Mouse (Mus musculus) intestine, embryonic 16.5 days (tissue): ENCODE results near the gene Ptcd3. TPM values are rescaled to one million over a fixed set of nuclear protein-coding genes. Genes with fewer than 3 reads are reported as not detected.

Experiments used
- ATAC-seq: fragments of 200-750 bp; cut with Nextera tagmentation; 2 replicates; pipeline ENCODE4 v1.8.0; 2017; ENCODE audit warnings: moderate TSS enrichment, moderate library complexity
- H3K27ac ChIP-seq: fragments of 300-500 bp; sonication (generic); 2 replicates; pipeline ENCODE4 v1.5.1; 2014; ENCODE audit warnings: mild to moderate bottlenecking, low read length
- H3K27me3 ChIP-seq: fragments of 300-500 bp; sonication (generic); replicated peaks from 2 replicates; pipeline ENCODE4 v1.6.1; 2014; ENCODE audit warnings: low read length, control low read depth, mixed read lengths; ENCODE audit not compliant: control insufficient read depth, insufficient read depth
- H3K36me3 ChIP-seq: fragments of 300-500 bp; sonication (generic); 2 replicates; pipeline ENCODE4 v1.6.1; 2014; ENCODE audit warnings: low read length, control low read depth; ENCODE audit not compliant: control insufficient read depth, insufficient read depth
- H3K4me1 ChIP-seq: fragments of 300-500 bp; sonication (generic); 2 replicates; pipeline ENCODE4 v1.6.1; 2014; ENCODE audit warnings: low read length, control low read depth, mixed read lengths; ENCODE audit not compliant: control insufficient read depth, insufficient read depth
- H3K4me2 ChIP-seq: fragments of 300-500 bp; sonication (generic); 2 replicates; pipeline ENCODE4 v1.6.1; 2014; ENCODE audit warnings: low read depth, low read length, control low read depth
- H3K4me3 ChIP-seq: fragments of 300-500 bp; sonication (generic); 2 replicates; pipeline ENCODE4 v1.5.1; 2014; ENCODE audit warnings: mild to moderate bottlenecking, low read length
- H3K9ac ChIP-seq: fragments of 300-500 bp; sonication (generic); 2 replicates; pipeline ENCODE4 v1.6.1; 2014; ENCODE audit warnings: low read depth, low read length
- H3K9me3 ChIP-seq: fragments of 300-500 bp; sonication (generic); 2 replicates; pipeline ENCODE4 v1.6.1; 2016; ENCODE audit warnings: low read length, control low read depth; ENCODE audit not compliant: control insufficient read depth
- WGBS: fragments of 180-500 bp; shearing (Covaris S2); extraction: QIAGEN DNeasy Blood & Tissue Kit; methylation state at CpG from one replicate; pipeline ENCODE4 v1.1.7; 2014; 5-methylcytosine and 5-hydroxymethylcytosine counted together
- polyA plus RNA-seq: library from polyadenylated mRNA; unstranded; fragments of >200 nt; fragmentation: Nextera tagmentation; extraction: Ambion mirVana; gene quantifications from 2 replicates; pipeline ENCODE4 v1.2.1, GENCODE M21; 2015

The Ptcd3 gene
- 91.3 and 102 TPM in 2 replicates for polyA plus RNA-seq

DNA sequence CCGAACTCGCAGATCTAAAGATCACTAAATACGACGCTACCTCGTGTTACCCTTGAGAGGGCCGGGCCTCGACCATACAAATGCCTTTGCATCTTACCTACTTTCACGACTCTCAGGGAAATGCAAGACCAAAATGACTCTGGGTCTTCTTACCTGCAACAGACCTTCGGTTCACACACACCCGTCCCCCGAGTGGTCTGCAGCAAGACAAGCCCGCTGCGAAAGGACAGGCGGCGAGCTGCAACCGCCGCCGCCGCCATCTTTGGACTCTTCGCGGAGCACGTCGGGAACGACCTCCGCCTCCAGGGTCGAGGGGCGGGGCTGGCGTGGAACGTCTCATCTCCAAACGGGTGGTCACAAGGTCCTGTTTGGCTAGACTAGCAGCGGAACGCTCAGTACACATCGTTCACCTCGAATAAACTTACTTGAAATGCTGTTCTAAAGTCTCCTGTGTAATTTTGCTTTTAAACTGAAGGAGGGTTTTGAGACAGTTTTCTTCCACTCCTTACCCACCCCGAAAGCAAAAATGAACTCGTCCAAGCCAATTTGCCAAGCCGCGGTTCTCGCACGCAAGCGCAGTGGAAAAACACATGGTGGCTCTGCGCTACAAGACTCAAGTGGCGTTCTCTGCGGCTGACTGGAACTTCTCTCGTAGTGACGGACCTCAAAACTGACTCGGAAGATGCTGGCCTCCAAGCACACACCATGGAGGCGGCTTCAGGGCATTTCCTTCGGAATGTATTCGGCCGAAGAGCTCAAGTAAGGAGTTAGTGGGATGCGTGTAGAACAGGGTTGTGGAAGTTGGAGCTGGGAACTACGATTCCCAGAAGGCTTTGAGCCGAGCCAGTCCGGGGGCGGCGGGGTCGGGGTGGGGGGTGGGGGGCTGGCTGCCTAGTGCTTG is at the start of gene Ptcd3, which contains the start of gene Polr1a:
Ptcd3 (minus strand) TSS at position 270 of the 901 bp plus-strand sequence.
Polr1a (plus strand) TSS at position 573 of the 901 bp plus-strand sequence.
- Histone ChIP-seq H3K4me2 (peak within 1 kb of the TSS; percentile 78), H3K27me3 (no peaks in the 10 kb centered on the region), H3K9ac (peak within 1 kb of the TSS; percentile 75), H3K4me3 (peak within 1 kb of the TSS; percentile 75), H3K9me3 (no peaks in the 10 kb centered on the region), H3K4me1 (peaks cover 11% of the 10 kb centered on the region), H3K27ac (peak within 1 kb of the TSS; percentile 29), H3K36me3 (peaks cover 8% of the 10 kb centered on the region)
- WGBS, result under 1% methylated on average over 58 of the region's 58 CpGs
- peak; percentile 90 for ATAC-seq

DNA sequence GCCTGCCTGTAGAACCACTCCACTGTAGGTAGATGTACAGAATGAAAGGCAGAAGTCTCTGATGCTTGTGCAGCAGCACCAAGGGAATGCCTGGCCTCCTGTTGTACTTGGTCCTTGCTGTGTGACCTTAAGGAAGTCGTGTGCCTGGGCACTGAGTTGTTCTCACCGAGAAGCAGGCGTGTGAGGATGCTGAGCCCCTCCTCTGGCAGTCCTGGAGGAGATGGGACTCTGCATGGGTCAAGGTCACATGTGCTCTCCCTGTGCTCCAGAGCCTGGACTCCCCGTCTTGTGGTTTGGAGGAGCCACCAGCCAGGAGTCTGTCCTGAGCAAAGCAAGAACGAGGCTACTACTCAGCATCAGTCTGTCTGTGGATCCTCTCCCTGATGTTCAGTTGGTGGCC is 42.6 kb upstream of the Ptcd3 start:
- no peak overlapping the region for H3K4me2 ChIP-seq
- 90% methylated on average over 5 of the region's 5 CpGs for WGBS
- H3K4me3 ChIP-seq, result no peak overlapping the region
- H3K4me1 ChIP-seq, result no peaks in the 10 kb centered on the region
- no peaks in the 10 kb centered on the region for H3K27me3 ChIP-seq
- no peak overlapping the region for H3K27ac ChIP-seq
- no peak for ATAC-seq
- no peak overlapping the region for H3K9ac ChIP-seq
- H3K36me3 ChIP-seq, result peaks cover 23% of the 10 kb centered on the region
- no peaks in the 10 kb centered on the region for H3K9me3 ChIP-seq

DNA sequence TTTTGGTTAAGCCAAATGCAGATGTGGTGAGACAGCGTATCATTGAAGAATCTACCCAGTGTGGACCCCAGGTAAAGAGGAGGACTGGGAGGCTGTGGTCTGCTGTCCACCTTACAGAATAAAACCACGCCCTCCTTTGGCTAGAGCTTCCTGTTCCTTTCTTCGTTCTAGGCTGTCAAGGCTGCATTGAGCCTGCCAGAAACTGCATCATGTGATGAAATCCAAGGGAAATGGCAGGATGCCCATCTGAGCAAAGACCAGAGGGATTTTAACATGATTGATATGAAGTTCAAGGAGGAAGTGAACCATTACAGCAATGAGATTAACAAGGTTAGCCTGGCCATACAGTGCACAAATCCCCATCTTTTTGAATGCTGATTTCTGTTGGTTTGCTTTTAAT is 42.0 kb upstream of the Ptcd3 start:
- no peaks in the 10 kb centered on the region for H3K27me3 ChIP-seq
- 80% methylated on average over 3 of the region's 3 CpGs for WGBS
- H3K4me1 ChIP-seq, result no peaks in the 10 kb centered on the region
- H3K27ac ChIP-seq, result no peak overlapping the region
- no peaks in the 10 kb centered on the region for H3K9me3 ChIP-seq
- no peak overlapping the region for H3K9ac ChIP-seq
- ATAC-seq, result no peak
- H3K36me3 ChIP-seq, result peaks cover 23% of the 10 kb centered on the region
- no peak overlapping the region for H3K4me2 ChIP-seq
- H3K4me3 ChIP-seq, result no peak overlapping the region

DNA sequence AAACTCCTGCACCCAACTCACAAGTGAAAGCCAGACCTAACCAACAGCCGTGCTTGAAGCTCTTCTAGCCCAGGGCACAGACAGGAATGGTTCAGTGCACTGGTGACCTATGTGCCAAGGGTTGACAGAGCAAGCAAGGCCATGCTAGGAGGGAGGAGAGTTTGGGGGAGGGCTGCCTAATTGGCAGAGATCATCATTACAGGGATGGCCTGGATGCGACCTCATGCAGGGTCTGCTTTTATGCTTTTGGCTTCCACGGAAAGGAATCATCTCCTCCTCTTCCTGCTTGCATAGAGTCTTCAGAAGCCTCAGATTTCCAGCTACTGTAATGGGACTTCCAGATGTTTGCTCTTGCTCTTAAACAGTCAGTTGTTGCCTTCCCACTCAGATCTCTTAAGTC is 41.2 kb upstream of the Ptcd3 start:
- H3K9ac ChIP-seq, result no peak overlapping the region
- WGBS, result 86% methylated on average over 3 of the region's 3 CpGs
- no peaks in the 10 kb centered on the region for H3K4me1 ChIP-seq

DNA sequence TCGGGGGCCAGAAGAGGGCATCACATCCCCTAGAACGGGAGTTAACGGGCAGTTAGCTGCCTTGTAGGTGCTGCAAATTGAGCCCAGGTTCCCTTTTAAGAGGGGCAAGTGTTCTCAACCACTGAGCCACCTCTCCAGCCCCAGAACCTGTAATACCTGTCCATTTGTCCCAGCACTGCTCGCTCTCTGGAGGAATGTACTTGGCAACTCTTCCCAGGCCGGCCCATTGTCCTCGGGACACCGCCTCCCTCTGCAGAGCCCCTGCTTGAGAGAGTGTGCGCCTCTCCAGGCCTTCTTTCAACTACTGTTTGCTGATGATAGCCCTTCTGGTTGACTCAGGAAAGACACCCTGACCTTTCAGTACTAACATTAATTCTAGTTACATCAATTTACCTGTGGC is 37.6 kb upstream of the Ptcd3 start:
- Histone ChIP-seq H3K27ac (no peak overlapping the region), H3K36me3 (peaks cover 17% of the 10 kb centered on the region; the same call in 1 of the 2 replicates), H3K4me2 (no peak overlapping the region), H3K9ac (no peak overlapping the region), H3K4me1 (no peaks in the 10 kb centered on the region), H3K9me3 (no peaks in the 10 kb centered on the region), H3K4me3 (no peak overlapping the region), H3K27me3 (no peaks in the 10 kb centered on the region)
- WGBS, result 83% methylated on average over 8 of the region's 8 CpGs
- no peak for ATAC-seq

More for the DNA sequence above, 41.2 kb upstream of the Ptcd3 start:
- no peaks in the 10 kb centered on the region for H3K9me3 ChIP-seq
- H3K27me3 ChIP-seq, result no peaks in the 10 kb centered on the region
- no peak overlapping the region for H3K27ac ChIP-seq
- H3K4me3 ChIP-seq, result no peak overlapping the region
- H3K36me3 ChIP-seq, result peaks cover 23% of the 10 kb centered on the region
- ATAC-seq, result no peak
- H3K4me2 ChIP-seq, result no peak overlapping the region

DNA sequence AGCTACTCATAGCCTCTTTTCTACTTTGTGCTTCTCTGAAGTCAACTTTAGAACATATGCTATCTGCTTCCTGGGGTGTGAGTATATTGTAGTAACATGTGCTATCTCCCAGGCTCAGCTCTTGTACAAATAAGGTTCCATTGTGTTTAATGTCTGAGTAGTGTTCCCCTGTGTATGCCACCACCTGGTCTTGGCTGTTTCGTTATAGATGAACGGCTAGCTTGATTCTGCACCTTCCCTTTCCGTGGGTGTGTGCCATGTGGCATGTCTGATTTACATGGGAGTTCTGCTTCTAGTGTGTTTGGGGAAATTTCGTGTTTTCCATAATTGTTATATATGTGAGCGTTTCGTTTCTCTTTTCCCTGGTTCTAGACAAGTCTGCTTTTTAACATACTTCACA is 36.6 kb upstream of the Ptcd3 start:
- no peak overlapping the region for H3K4me3 ChIP-seq
- H3K9ac ChIP-seq, result no peak overlapping the region
- H3K4me1 ChIP-seq, result no peaks in the 10 kb centered on the region
- no peak overlapping the region for H3K4me2 ChIP-seq
- peaks cover 16% of the 10 kb centered on the region; the same call in 1 of the 2 replicates for H3K36me3 ChIP-seq
- no peaks in the 10 kb centered on the region for H3K27me3 ChIP-seq
- H3K9me3 ChIP-seq, result no peaks in the 10 kb centered on the region
- WGBS, result 89% methylated on average over 6 of the region's 6 CpGs
- H3K27ac ChIP-seq, result no peak overlapping the region
- no peak for ATAC-seq

DNA sequence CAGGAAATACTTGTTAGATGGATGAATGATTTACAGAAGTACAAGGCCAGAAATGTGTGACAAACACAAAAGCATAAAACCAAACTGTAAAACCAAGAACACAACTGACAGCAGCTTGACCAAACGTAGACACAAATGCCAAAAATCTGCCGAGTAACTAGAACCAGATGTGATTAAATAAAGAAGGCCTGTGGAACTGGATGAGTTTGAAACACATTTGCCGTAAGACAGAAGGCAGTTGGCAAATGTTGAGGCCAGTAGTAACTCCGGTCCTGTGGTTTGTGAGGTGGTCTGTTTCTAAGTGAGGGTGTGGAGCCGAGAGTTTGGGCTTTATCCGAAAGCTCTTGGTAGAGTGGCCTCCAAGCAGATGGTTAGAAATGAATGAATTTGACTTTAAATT is 32.4 kb upstream of the Ptcd3 start:
- no peaks in the 10 kb centered on the region for H3K4me1 ChIP-seq

DNA sequence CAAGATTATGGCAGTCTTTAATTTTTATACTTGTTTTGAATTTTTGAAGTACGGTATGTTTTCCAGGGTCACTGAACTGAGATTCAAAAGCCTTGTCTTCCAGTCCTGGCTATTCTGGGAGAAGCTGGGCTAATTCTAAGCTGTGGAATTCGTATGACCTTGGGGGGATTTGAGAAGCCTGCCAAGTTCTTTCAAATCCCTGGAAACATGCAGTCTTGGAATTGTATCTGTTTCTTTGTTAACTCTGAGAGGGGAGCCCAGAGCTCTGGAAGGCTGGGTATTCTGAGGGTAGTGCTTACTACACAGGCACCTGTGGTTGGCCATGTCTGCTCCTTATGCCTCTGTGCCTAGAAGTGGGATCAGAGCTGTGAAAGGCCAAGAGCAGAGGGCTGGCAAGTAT is 27.2 kb upstream of the Ptcd3 start:
- peaks cover 15% of the 10 kb centered on the region; the same call in 1 of the 2 replicates for H3K36me3 ChIP-seq

More for the DNA sequence above, 32.4 kb upstream of the Ptcd3 start:
- Histone ChIP-seq H3K27me3 (no peaks in the 10 kb centered on the region), H3K9ac (no peak overlapping the region), H3K9me3 (no peaks in the 10 kb centered on the region), H3K4me3 (no peak overlapping the region), H3K4me2 (no peak overlapping the region), H3K36me3 (peaks cover 12% of the 10 kb centered on the region; the same call in 1 of the 2 replicates), H3K27ac (no peak overlapping the region)
- WGBS, result 89% methylated on average over 6 of the region's 6 CpGs
- ATAC-seq, result no peak

DNA sequence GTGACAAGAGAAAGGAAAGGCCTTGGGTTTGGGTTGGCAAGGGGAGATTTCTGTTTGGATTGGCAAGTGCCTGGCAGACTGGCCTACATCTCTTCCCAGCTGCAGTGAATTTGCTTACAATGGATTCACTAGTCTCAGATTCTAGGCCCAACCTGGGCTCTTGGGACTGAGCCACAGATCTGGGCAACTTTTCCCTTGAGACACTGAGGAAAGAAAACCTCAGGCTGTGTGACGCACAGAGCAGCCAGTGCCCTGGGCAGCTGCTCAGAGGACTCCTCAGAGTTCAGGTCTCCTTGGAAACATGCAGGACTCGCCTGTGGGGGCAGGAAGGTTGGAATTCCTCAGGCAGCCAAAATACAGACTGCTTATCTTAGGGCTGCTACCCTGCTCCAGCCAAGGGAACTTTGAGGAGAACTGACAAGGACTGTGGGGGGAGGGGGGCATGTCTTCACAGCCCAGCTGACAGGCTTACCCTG is 25.6 kb upstream of the Ptcd3 start:
- Histone ChIP-seq H3K4me1 (no peaks in the 10 kb centered on the region), H3K9ac (no peak overlapping the region), H3K9me3 (no peaks in the 10 kb centered on the region), H3K4me3 (no peak overlapping the region), H3K4me2 (no peak overlapping the region), H3K27me3 (no peaks in the 10 kb centered on the region), H3K36me3 (peaks cover 19% of the 10 kb centered on the region; the same call in 1 of the 2 replicates), H3K27ac (no peak overlapping the region)
- 44% methylated on average over 2 of the region's 2 CpGs for WGBS
- ATAC-seq, result no peak

More for the DNA sequence above, 27.2 kb upstream of the Ptcd3 start:
- Histone ChIP-seq H3K4me2 (no peak overlapping the region), H3K4me1 (no peaks in the 10 kb centered on the region), H3K27me3 (no peaks in the 10 kb centered on the region), H3K9me3 (no peaks in the 10 kb centered on the region), H3K27ac (no peak overlapping the region), H3K4me3 (no peak overlapping the region), H3K9ac (no peak overlapping the region)
- 72% methylated on average over 2 of the region's 2 CpGs for WGBS
- no peak for ATAC-seq
